Mouse (Mus musculus): ENCODE results near the gene Rdh12. TPM values are rescaled to one million over a fixed set of nuclear protein-coding genes. Genes with fewer than 3 reads are reported as not detected.
"Not testable (repeated sequence)": the region's sequence is repeated elsewhere in the genome, so short reads cannot be mapped to it uniquely, and the experiment has no call there.

Rdh12 gene
- 0.69 and 8.9 TPM in 2 replicates for polyA plus RNA-seq (2012; rRNA removed)

DNA sequence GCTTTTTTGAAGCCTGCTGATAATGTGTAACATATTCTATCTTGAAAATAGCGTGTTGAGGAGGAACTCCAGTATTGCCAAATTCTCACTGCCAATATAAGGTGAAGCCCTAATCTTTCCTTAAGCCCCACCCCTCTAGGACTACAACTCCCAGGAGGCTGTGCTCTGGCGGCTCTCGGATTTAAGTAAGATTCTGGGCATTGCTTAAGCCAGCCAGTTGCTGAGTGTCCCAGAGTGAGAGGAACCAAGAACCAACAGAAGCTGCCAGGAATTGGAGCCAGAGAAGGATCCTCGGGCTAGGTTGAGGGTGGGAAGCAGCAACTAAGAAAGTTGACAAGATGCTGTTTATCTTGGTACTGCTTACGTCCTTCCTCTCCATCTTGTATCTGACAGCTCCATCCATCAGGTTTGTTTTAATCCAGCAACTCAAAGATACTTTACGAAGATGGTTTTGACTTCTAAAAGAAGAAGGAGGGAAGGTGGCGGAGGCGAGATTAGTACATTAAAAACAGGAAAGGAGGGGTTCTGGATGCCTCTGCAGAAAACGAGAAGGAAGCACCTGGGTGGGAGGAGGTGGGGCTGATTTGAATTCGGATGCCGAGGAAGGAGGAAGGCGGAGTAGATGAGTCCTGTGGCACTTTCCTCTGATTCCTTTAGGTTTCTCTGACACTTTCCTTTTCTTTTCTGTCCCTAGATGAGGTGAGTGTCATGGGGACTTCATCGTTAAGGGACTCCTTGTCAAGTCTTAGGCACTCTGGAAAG lies at the start of gene Rdh12:
TSS of gene Rdh12 (plus strand) at position 212 of the 762 bp plus-strand sequence.
- Histone ChIP-seq H3K4me1 (ENCODE audit: control insufficient read depth, insufficient read depth, low read length) (no peaks in the 10 kb centered on the region), H3K4me3 (replicated peaks; ENCODE audit: extremely low read depth, low read depth, low read length) (peak within 1 kb of the TSS; percentile 53)
- WGBS = 2% methylated on average over 13 of the region's 13 CpGs
- TF ChIP-seq CTCF (IDR thresholded peaks at IDR 0.05; ENCODE audit: insufficient read depth, low read length) = no peak
- no peak for TF ChIP-seq POLR2A (IDR thresholded peaks at IDR 0.05; ENCODE audit: borderline replicate concordance, extremely low read depth, low read depth, low read length)
- DNase-seq = peak; percentile 26

DNA sequence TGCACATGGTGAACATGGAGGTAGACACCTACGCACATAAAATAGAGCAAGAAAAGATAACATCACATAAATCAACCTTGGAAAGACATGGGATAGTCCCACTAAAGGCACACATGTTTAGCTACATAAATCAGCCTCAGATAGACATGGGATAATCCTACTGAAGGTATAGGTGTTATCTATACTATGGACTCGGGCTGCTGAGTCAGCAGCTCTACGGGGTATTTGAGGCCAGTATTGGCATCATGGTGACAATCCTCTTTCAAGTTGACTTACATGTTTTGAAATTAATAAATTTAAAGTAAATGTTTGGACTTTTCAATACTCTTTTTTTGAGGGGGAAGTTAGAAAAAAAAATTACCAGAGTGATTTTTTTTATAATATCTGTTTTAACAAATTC lies 45.8 kb upstream of the Rdh12 start:
- no peaks in the 10 kb centered on the region for H3K4me1 ChIP-seq (ENCODE audit: control insufficient read depth, insufficient read depth, low read length)
- H3K4me3 ChIP-seq (replicated peaks; ENCODE audit: extremely low read depth, low read depth, low read length) = no peak overlapping the region
- DNase-seq = no peak
- TF ChIP-seq CTCF (IDR thresholded peaks at IDR 0.05; ENCODE audit: insufficient read depth, low read length) (no peak), POLR2A (IDR thresholded peaks at IDR 0.05; ENCODE audit: borderline replicate concordance, extremely low read depth, low read depth, low read length) (no peak)
- 95% methylated on average over 3 of the region's 3 CpGs for WGBS

DNA sequence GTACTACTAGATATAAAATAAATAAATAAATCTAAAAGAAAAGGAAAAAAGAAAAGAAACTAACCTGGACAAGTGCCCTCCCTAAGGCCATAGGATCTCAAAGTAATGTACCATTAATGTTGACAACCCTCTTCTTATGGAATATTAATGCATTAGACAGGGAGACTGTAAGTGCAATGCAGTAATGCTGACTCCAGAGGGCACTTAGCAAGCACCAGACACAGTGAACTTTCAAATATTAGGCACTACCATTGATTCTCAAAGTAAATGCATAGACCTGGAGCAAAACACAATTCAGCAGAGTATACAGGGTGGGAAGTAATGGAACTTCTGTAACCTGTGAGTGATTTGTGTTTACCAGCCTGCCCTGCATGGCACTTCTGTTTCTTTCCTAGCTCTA lies 39.5 kb upstream of the Rdh12 start:
- peaks cover 7% of the 10 kb centered on the region for H3K4me1 ChIP-seq (ENCODE audit: control insufficient read depth, insufficient read depth, low read length)
- no peak overlapping the region for H3K4me3 ChIP-seq (replicated peaks; ENCODE audit: extremely low read depth, low read depth, low read length)
- DNase-seq = no peak
- TF ChIP-seq POLR2A (IDR thresholded peaks at IDR 0.05; ENCODE audit: borderline replicate concordance, extremely low read depth, low read depth, low read length) (no peak), CTCF (IDR thresholded peaks at IDR 0.05; ENCODE audit: insufficient read depth, low read length) (no peak)

DNA sequence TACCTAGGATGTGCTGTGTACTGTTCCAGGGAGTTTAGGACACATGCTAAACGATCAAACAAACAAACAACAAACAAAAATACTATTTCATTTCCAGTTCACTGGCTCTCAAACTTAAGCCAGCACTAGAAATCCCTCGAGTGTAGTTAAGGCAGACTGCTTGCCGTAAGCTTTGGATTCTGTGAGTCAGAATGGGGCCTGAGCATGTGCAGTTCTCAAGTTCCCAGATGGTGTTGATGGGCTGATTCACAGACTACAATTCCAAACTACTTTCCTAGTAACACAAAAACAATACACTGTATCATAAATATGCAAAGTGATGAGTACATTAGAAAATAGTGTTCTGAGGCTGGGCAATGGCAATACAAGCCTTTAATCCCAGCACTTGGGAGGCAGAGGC lies 38.3 kb upstream of the Rdh12 start:
- no peak for TF ChIP-seq CTCF (IDR thresholded peaks at IDR 0.05; ENCODE audit: insufficient read depth, low read length)
- Histone ChIP-seq H3K4me1 (ENCODE audit: control insufficient read depth, insufficient read depth, low read length) (peaks cover 7% of the 10 kb centered on the region), H3K4me3 (replicated peaks; ENCODE audit: extremely low read depth, low read depth, low read length) (no peak overlapping the region)
- DNase-seq = no peak
- 68% methylated on average over 3 of the region's 3 CpGs for WGBS

DNA sequence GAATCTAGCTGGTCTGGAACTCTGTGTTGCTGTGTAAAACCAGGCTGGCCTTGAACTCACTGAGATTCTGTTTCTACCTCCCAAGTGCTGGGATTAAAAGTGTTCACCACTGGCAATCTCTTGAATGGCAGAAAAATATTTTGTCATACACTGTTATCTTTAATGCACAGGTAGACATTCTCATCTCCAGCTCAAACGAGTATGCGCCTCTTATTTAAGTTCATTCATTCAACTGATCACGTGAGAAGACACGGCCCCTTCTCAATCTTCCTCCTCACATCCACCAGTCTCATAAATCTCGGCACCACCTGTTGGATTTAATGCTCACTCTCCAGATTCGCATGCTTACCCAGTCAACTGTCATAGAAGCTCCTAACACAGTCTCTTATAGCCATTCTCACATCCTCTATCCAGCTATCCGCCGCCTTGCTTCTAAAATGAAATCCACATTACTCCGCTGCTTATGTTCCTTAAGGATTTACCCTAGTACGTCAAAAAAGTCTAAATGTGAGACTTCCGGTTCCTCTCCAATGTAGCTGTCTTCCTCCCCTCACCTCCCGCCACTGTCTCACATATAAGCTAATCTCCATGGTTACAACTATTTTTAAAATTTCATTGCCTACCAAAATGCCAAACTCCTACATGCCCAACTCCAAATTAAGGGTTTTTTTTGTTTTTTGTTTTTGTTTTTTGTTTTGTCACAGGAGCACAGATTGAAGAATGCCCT lies 37.3 kb upstream of the Rdh12 start:
- Histone ChIP-seq H3K4me3 (replicated peaks; ENCODE audit: extremely low read depth, low read depth, low read length) (peak overlapping the region; percentile 92), H3K4me1 (ENCODE audit: control insufficient read depth, insufficient read depth, low read length) (peaks cover 7% of the 10 kb centered on the region)
- 21% methylated on average over 12 of the region's 12 CpGs for WGBS
- no peak for DNase-seq
- TF ChIP-seq CTCF (IDR thresholded peaks at IDR 0.05; ENCODE audit: insufficient read depth, low read length) = no peak
- TF ChIP-seq POLR2A (IDR thresholded peaks at IDR 0.05; ENCODE audit: borderline replicate concordance, extremely low read depth, low read depth, low read length) = no peak

DNA sequence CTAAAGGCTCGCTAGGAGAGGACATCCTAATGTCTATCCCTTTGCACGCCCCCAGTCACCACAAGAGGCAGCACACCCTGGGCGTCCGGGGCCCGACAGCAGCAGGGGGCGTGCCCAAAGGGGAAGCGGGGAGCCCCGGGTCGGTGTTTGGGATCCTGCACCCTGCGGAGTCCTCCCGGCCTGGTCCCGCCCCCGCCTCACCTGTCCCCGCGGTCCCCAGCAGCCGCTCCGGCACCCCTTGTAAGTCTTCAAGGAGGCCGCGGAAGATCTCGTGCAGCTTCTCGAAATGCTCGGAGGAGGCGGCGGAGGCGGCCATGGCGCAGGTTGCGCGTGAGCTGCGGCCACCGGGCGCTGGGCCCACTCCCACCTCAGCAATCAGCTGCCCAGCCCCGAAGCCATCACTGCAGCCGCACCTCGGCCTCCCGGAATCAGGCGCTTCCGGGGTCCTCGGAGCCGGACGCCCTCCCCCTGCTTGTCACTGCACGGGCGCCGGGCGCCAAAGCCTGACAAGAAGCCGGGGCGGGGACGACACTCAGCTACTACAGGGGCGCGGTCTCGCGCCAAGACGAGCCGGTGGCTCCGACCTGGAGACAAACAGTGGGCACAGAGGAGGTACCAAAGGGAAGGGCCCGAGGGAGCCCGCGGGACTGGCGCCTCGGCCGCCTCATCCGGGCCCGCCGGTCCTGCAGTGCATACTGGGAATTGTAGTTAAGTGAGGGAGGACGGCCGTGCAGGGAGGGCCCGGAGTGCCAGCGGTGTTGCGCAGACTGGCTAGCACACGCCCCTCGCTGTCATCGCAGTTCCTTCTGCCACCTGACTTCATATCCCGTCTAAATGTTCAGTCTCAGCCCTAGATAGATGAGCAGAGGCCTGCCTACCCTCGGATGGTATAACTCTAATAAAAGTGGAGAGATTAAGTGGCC lies 36.4 kb upstream of the Rdh12 start, which contains the start of gene Vti1b:
TSS of gene Vti1b (minus strand) at position 649 of the 923 bp plus-strand sequence.
- TF ChIP-seq CTCF (IDR thresholded peaks at IDR 0.05; ENCODE audit: insufficient read depth, low read length) (peak; percentile 10; the same call in 1 of the 2 replicates), POLR2A (IDR thresholded peaks at IDR 0.05; ENCODE audit: borderline replicate concordance, extremely low read depth, low read depth, low read length) (peak; percentile 81; the same call in 1 of the 2 replicates)
- H3K4me1 ChIP-seq (ENCODE audit: control insufficient read depth, insufficient read depth, low read length) = peaks cover 7% of the 10 kb centered on the region
- peak within 1 kb of the TSS; percentile 92 for H3K4me3 ChIP-seq (replicated peaks; ENCODE audit: extremely low read depth, low read depth, low read length)
- peak; percentile 96 for DNase-seq
- under 1% methylated on average over 72 of the region's 73 CpGs for WGBS

DNA sequence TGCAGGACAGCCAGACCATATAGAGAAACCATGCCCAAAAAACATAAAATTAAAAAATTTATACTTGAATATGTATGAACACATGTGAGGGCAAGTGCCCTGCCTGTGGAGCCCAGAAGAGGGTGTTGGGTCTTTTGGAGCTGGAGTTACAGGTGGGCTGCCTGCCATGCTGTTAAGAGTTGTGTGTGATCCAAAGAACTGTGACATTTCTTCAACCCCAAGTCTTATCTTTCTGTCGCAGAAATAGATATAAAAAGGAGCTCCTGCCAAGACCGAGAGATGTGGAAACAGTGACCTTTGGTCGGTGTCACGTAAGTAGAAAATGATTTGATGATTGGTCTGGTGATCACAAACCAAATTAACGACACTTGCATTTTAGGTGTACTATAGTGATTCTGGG lies 35.0 kb upstream of the Rdh12 start:
- TF ChIP-seq CTCF (IDR thresholded peaks at IDR 0.05; ENCODE audit: insufficient read depth, low read length) = no peak
- no peak for TF ChIP-seq POLR2A (IDR thresholded peaks at IDR 0.05; ENCODE audit: borderline replicate concordance, extremely low read depth, low read depth, low read length)
- peaks cover 7% of the 10 kb centered on the region for H3K4me1 ChIP-seq (ENCODE audit: control insufficient read depth, insufficient read depth, low read length)
- 78% methylated on average over 5 of the region's 5 CpGs for whole genome bisulfite sequencing
- no peak for DNase-seq
- no peak overlapping the region for H3K4me3 ChIP-seq (replicated peaks; ENCODE audit: extremely low read depth, low read depth, low read length)

DNA sequence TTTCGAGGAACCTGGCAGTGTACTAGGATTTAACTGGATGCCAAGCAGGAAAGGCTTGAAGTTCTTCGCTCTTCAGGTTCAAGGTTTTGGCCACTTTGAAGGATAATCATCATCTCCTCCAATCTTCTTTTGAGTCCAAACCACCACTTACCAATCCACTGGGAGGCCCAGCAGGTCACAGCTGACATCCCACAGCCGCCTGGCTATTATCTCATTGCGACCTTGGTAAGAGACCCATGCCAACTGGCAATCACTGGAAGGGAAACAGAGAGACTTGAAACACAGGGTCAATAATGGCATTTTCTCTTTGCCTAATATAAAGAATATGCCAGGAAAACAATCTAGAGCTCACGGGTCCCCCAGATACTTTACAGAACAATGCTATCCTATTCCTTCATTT lies 32.7 kb upstream of the Rdh12 start:
- TF ChIP-seq POLR2A (IDR thresholded peaks at IDR 0.05; ENCODE audit: borderline replicate concordance, extremely low read depth, low read depth, low read length) = no peak
- TF ChIP-seq CTCF (IDR thresholded peaks at IDR 0.05; ENCODE audit: insufficient read depth, low read length) = no peak
- Histone ChIP-seq H3K4me1 (ENCODE audit: control insufficient read depth, insufficient read depth, low read length) (peaks cover 7% of the 10 kb centered on the region), H3K4me3 (replicated peaks; ENCODE audit: extremely low read depth, low read depth, low read length) (no peak overlapping the region)
- 96% methylated on average over 5 of the region's 5 CpGs for WGBS
- DNase-seq = no peak

DNA sequence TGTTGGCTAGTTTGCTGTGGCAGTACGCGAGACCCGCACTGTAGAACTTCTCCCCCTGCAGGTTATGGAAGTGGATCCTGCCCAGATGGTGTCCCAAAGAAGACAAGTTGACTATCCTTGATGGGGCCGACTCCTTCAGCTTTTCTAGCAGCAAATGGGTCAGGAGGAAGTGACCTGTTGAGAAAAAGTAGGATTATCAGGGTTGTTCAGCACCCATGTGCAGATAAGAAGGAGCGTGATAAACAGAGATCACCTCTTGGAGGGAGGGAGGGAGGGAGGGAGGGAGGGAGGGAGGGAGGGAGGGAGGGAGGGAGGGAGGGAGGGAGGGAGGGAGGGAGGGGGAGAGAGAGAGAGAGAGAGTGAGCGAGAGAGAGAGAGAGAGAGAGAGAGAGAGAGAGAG lies 23.6 kb upstream of the Rdh12 start:
- not testable (repeated sequence) for H3K4me1 ChIP-seq (ENCODE audit: control insufficient read depth, insufficient read depth, low read length); H3K4me3 ChIP-seq (replicated peaks; ENCODE audit: extremely low read depth, low read depth, low read length); DNase-seq
- 85% methylated on average over 5 of the region's 6 CpGs for WGBS

All from lung, adult 2 months (tissue).